Mouse (Mus musculus) cerebellum, adult 11 months (tissue): ENCODE measurements at regions not wholly inside any gene's neighbourhood (a gene's known extent, or its start where the extent isn't known, plus 50 kb on each side); places are given as distances from the start of the nearest gene placed in this dataset.

Experiments used
- DNase-seq: peaks from one replicate; pipeline ENCODE4 v3.0.0; 2022

GRCm38 (mm10) chr12:77785647-77786046, 408.4 kb upstream of the Gm6657 start:
- DNase-seq: no peak

- no peak for DNase-seq
These were observed 407.4 kb upstream of the Gm6657 start for GRCm38 (mm10) chr12:77786678-77787077.

DNA sequence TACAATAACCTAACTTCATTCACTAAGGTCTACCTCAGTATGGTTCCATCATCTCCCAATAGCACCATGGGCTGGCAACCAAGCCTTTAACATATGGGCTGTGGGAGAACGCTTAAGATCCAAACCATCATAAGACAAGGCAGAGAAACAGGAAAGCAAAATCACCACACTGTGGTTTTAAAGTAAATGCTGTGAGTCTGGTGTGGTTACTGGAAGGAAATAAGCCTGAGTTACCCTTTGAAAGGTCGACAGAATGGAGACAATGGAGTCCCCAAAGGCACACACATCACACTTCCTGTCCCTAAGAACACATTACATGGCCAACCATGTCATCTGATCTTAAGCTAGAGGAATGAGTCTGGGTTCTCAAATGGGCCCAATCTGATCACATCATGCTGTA, 405.8 kb upstream of the Gm6657 start:
- no peak for DNase-seq

DNA sequence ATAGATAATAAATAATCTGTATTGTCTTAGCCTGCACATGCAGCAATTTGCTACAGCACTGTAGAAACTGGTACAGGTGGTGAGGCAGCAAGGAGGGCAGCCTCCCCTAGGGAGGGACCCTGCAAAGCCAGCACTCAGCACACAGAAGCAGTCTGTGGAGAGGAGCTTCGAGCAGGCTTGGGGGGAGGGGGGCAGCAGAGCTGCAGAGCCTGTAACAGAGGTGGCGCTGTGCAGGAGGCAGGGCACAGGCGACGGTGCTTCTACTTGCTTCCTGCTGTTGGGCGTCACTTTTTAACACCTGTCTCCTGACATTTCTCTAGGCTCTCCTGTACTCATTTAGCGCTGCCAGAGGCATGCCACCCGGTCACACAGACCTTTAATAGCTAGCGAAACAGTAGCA, 404.6 kb upstream of the Gm6657 start:
- no peak for DNase-seq

GRCm38 (mm10) chr12:77789871-77790270, 404.2 kb upstream of the Gm6657 start:
- no peak for DNase-seq

GRCm38 (mm10) chr12:77790891-77791672, 403.0 kb upstream of the Gm6657 start:
- peak; percentile 35 for DNase-seq

DNA sequence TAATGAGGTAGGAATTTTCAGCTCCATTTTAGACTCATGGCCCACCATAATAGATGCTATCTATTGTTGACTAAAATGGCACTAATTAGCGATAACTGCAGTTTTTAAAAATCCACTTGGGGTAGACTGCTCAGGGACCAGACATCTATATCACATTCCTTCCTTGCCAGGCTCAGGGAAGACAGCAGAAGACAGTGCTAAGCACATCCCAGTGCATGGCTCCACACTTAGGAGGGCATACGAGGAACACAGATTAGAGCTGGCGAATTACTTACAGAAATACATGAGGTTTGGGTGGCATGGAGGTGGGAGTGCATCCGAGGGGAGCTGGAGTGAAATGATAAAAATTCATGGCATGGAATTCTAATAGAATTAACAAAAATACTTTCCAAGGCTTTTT, 395.5 kb upstream of the Gm6657 start:
- DNase-seq: no peak

DNA sequence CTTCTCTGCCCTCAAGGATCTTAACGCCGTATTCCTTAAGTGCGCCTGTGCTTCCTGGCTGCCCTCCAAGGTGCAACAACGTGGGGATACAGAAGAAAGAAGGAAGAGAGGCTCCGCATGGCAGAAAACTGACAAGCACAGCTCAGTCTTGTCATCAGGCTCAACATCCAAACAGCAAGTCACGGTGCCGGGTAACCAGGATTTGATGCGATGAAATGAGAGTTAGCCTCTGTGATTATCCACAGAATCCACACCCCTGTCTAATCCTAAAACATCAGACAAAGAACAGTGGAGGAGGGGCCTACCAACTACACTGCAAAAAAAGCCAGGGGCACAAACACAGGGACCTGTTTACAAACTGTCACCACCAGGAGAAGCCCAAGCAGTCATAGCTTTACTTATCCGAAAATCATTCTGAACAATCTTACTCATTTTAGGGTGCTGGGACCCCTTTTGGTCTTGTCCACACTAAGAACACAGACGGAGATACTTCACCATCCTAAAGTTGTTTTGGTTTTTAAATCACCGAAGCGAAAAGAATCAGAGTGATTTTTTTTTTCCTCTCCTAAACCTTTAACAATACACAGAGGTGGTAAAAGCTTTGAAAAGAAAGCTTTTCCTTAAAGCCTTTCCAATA, 394.8 kb upstream of the Gm6657 start:
- no peak for DNase-seq

DNA sequence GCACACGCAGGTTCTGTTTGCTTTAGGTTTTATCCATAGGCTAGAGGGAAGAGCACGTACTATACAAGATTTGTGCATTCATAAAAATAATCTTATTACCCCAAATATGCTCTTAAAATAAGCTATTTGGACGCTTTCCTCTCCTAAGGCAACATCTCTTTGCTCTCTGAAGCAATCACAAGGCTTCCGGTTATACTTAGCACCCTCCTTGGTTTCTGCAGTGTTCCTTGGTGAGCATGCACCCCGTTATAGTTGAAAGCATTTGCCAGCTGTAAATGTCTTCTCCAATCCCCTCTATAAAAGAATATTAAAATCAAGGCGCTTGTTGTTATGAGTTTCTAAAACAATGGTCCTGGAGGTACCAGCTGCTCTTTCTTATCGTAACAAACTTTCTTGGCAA, 386.4 kb upstream of the Gm6657 start:
- DNase-seq: no peak

- DNase-seq: no peak
These were observed 382.8 kb upstream of the Gm6657 start for GRCm38 (mm10) chr12:77811276-77811675.

DNA sequence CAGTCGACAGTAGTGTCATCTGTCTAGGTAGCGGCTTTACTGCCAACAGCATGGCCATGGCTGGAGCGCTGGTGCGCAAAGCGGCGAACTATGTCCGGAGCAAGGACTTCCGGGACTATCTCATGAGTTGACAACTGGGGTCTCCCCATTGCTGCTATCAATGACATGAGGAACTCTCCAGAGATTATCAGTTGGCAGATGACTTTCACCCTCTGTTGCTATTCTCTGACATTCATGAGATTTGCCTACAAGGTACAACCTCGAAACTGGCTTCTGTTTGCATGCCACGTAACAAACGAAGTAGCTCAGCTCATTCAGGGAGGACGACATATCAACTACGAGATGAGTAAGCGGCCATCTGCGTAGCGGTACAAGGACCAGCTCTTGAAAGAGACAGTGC, 374.6 kb upstream of the Gm6657 start:
- no peak for DNase-seq

DNA sequence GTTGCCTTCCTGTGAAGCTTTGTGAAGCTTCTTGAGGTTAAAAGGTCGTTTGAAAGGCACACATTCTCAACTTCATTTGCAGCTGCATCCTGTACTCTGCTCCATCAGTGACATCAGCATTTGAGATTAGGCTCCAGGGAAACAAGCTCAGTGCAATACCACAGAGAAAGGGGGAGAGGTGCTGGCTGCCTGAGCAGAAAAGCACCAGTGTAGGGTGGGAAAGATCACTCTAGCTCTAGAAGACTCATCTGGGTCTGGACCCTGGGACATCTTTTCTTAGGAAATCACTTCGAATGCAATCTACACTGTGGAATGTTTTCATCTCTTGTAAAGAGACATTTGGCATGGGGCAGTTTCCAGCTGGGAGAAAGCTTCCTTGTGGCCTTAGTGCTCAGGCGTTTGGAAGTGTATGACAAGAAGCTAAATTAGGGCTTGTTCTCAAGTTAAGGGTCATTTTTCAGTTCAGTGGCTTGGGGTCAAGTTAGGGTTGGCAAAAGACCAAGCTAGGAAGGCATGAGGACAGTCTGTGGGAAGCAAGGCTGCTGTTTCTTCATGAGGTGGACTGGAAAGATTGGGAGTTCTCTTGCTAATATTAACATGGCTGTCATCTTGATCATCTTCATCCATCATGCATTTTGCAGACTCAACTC, 370.5 kb upstream of the Gm6657 start:
- no peak for DNase-seq

DNA sequence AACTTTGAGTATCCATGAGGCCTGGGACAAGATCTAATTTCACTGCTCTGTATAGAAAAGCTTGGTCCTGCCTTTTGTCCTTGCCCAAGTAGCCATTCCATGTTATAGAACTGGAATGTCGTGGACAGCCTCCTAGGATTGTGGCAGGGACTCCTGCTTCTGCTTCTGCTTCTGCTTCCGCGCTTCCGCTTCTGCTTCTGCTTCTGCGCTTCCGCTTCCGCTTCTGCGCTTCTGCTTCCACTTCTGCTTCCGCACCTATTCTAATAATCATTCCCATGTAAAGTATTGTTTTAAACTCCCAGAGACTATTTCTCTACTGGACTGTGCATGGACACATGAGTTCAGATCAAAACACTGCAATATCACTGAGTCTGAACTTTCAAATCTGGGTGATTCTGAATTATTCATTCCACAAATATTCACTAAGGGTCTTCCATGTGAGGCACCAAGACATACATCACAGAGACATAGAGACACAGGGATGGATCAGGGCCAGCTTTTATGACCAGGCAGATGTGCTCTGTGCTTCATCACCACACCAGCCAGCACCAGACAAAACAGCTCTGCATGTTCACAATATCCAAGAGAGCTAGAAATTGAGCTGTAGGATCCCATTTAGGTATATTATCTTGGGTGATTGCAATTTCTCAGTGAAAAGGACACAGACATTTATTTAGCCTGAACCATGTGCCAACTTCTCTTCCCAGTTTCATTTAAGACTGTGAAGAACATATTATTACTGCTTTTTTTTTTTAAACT, 360.5 kb upstream of the Gm6657 start:
- no peak for DNase-seq

- no peak for DNase-seq
These were observed 359.2 kb upstream of the Gm6657 start for GRCm38 (mm10) chr12:77834891-77835290.

GRCm38 (mm10) chr12:77836231-77836630, 357.8 kb upstream of the Gm6657 start:
- no peak for DNase-seq

GRCm38 (mm10) chr12:77841844-77842415, 352.1 kb upstream of the Gm6657 start:
- DNase-seq: no peak

- no peak for DNase-seq
These were observed 341.2 kb upstream of the Gm6657 start for GRCm38 (mm10) chr12:77852595-77853577.

DNA sequence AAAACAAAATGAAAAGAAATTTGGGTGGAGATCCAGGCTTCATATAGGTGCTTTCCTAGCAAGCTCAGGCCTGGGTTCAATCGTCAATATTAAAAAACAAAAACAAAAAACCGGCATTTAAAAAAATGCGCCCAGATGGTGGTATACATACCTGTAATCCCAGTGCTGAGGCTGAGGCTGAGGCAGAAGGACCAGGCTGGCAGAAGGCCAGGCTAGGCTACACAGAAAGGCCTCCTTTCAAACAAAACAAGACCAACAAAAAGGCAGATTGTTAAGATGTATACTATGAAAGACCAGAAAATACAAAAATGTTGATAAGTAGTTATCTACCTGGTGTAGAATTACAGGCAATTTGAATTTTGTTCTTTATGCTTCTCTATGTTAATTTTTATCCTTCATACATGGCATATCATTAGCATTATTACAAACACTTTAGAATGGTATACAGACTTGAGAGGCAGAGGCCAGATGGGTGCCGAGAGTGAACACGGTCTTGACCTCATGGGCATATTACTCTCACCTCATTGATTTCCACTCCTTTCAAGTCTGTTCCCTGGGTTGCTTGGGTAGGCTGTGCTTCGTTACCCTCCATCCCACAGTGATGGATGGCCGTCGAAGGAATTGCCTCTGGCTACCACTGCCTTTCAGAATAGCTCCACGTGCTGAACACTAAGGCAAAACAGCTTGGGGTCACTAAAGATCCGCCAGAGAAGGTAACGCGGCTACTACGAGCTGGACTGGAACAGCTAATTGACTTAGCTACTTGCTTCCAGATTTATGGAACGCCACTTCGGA, 339.6 kb upstream of the Gm6657 start:
- DNase-seq: no peak

GRCm38 (mm10) chr12:77855796-77856195, 338.2 kb upstream of the Gm6657 start:
- no peak for DNase-seq

DNA sequence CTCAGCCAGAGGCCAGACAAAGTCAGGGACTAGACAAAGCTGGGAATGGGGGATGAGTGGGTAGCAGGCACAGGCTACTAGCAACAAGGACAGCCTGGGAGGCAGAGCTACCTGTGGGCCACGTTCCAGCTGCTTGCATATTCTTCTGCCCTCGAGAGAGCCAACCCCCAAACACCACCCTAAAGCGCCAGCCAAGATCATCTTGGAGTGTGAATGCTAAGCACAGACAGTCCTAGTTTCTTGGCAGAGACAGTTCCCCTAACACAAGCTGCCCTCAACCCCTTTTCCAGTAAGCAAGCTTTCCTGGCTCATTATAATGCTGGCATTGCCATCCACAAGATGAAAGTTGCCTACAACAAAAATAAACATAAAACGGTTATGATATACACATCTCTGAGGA, 336.8 kb upstream of the Gm6657 start:
- no peak for DNase-seq
